Mouse (Mus musculus) heart, embryonic 11.5 days (tissue): ENCODE data around the gene Lgi4. TPM values are rescaled to one million over a fixed set of nuclear protein-coding genes. Genes with fewer than 3 reads are reported as not detected.

ENCODE experiments used
- ATAC-seq: fragments of 200-750 bp; cut with Nextera tagmentation; replicated peaks from 2 replicates; pipeline ENCODE4 v1.8.0; 2017; ENCODE audit warnings: moderate library complexity; ENCODE audit not compliant: insufficient number of reproducible peaks, low FRiP score, low TSS enrichment
- H3K27ac ChIP-seq: fragments of 300-500 bp; sonication (generic); 2 replicates; pipeline ENCODE4 v1.5.1; 2014; ENCODE audit warnings: mild to moderate bottlenecking, low read depth, low read length
- H3K27me3 ChIP-seq: fragments of 300-500 bp; sonication (generic); 2 replicates; pipeline ENCODE4 v1.6.1; 2014; ENCODE audit warnings: mild to moderate bottlenecking, low read length, mixed read lengths; ENCODE audit not compliant: control insufficient read depth, insufficient read depth
- H3K36me3 ChIP-seq: fragments of 300-500 bp; sonication (generic); 2 replicates; pipeline ENCODE4 v1.6.1; 2014; ENCODE audit warnings: mild to moderate bottlenecking, low read length, moderate library complexity, mixed read lengths; ENCODE audit not compliant: control insufficient read depth, insufficient read depth
- H3K4me1 ChIP-seq: fragments of 300-500 bp; sonication (generic); 2 replicates; pipeline ENCODE4 v1.6.1; 2014; ENCODE audit warnings: low read length; ENCODE audit not compliant: control insufficient read depth, insufficient read depth
- H3K4me2 ChIP-seq: fragments of 300-500 bp; sonication (generic); 2 replicates; pipeline ENCODE4 v1.6.1; 2014; ENCODE audit warnings: mild to moderate bottlenecking, moderate library complexity
- H3K4me3 ChIP-seq: fragments of 300-500 bp; sonication (generic); 2 replicates; pipeline ENCODE4 v1.5.1; 2014; ENCODE audit warnings: low read depth, low read length
- H3K9ac ChIP-seq: fragments of 300-500 bp; sonication (generic); 2 replicates; pipeline ENCODE4 v1.6.1; 2014; ENCODE audit warnings: mild to moderate bottlenecking, low read depth, low read length, moderate library complexity
- H3K9me3 ChIP-seq: fragments of 300-500 bp; sonication (generic); replicated peaks from 2 replicates; pipeline ENCODE4 v1.6.1; 2016; ENCODE audit warnings: low read length; ENCODE audit not compliant: control insufficient read depth
- WGBS: fragments of 180-500 bp; shearing (Covaris S2); extraction: QIAGEN DNeasy Blood & Tissue Kit; methylation state at CpG from one replicate; pipeline ENCODE4 v1.1.7; 2014; ENCODE audit not compliant: insufficient replicate concordance; 5-methylcytosine and 5-hydroxymethylcytosine counted together
- polyA plus RNA-seq: library from polyadenylated mRNA; unstranded; fragments of >200 nt; fragmentation: Nextera tagmentation; extraction: Ambion mirVana; gene quantifications from 2 replicates; pipeline ENCODE4 v1.2.1, GENCODE M21; 2014

The Lgi4 gene
- polyA plus RNA-seq, 1 experiment from 2014 or later = 0.34 TPM

- H3K4me3 ChIP-seq = no peak overlapping the region
- H3K9me3 ChIP-seq = no peaks in the 10 kb centered on the region
- no peaks in the 10 kb centered on the region for H3K4me1 ChIP-seq
- no peaks in the 10 kb centered on the region for H3K36me3 ChIP-seq
- peaks cover 8% of the 10 kb centered on the region; the same call in 1 of the 2 replicates for H3K27me3 ChIP-seq
- 77% methylated on average over 22 of the region's 22 CpGs for WGBS
- H3K27ac ChIP-seq = no peak overlapping the region
- no peak for ATAC-seq
- H3K4me2 ChIP-seq = no peak overlapping the region
- no peak overlapping the region for H3K9ac ChIP-seq
Observed at GRCm38 (mm10) chr7:31098697-31099611, 39.8 kb downstream of the Lgi4 start.

- H3K27me3 ChIP-seq = peaks cover 8% of the 10 kb centered on the region; the same call in 1 of the 2 replicates
- no peak overlapping the region for H3K27ac ChIP-seq
- no peaks in the 10 kb centered on the region for H3K9me3 ChIP-seq
- ATAC-seq = no peak
- H3K4me3 ChIP-seq = no peak overlapping the region
- no peak overlapping the region for H3K4me2 ChIP-seq
- H3K9ac ChIP-seq = no peak overlapping the region
- no peaks in the 10 kb centered on the region for H3K36me3 ChIP-seq
- H3K4me1 ChIP-seq = no peaks in the 10 kb centered on the region
- 78% methylated on average over 6 of the region's 6 CpGs for WGBS
Observed at GRCm38 (mm10) chr7:31099612-31099982, 40.5 kb downstream of the Lgi4 start.

GRCm38 (mm10) chr7:31100786-31101185 is 41.6 kb downstream of the Lgi4 start:
- no peak overlapping the region for H3K4me3 ChIP-seq
- no peak overlapping the region for H3K27ac ChIP-seq
- peaks cover 8% of the 10 kb centered on the region; the same call in 1 of the 2 replicates for H3K27me3 ChIP-seq
- WGBS = 74% methylated on average over 14 of the region's 14 CpGs
- no peak overlapping the region for H3K9ac ChIP-seq
- H3K9me3 ChIP-seq = no peaks in the 10 kb centered on the region
- ATAC-seq = no peak
- H3K36me3 ChIP-seq = no peaks in the 10 kb centered on the region
- peaks cover 5% of the 10 kb centered on the region; the same call in 1 of the 2 replicates for H3K4me1 ChIP-seq
- H3K4me2 ChIP-seq = no peak overlapping the region

- Histone ChIP-seq H3K4me3 (no peak overlapping the region), H3K4me1 (peaks cover 11% of the 10 kb centered on the region), H3K36me3 (no peaks in the 10 kb centered on the region), H3K27me3 (peaks cover 8% of the 10 kb centered on the region; the same call in 1 of the 2 replicates), H3K27ac (0 out of 2 replicates have a peak overlapping the region, but pooled peaks have one; percentile 16), H3K9me3 (no peaks in the 10 kb centered on the region), H3K9ac (no peak overlapping the region), H3K4me2 (peak overlapping the region; percentile 31)
- no peak for ATAC-seq
- 41% methylated on average over 15 of the region's 15 CpGs for WGBS
Observed at GRCm38 (mm10) chr7:31105061-31105768, 46.1 kb downstream of the Lgi4 start.

- 49% methylated on average over 3 of the region's 3 CpGs for WGBS
- Histone ChIP-seq H3K9me3 (no peaks in the 10 kb centered on the region), H3K36me3 (no peaks in the 10 kb centered on the region), H3K9ac (no peak overlapping the region), H3K27ac (no peak overlapping the region), H3K4me1 (peaks cover 11% of the 10 kb centered on the region), H3K4me2 (no peak overlapping the region), H3K27me3 (peaks cover 8% of the 10 kb centered on the region; the same call in 1 of the 2 replicates), H3K4me3 (no peak overlapping the region)
- ATAC-seq = no peak
Observed at GRCm38 (mm10) chr7:31106166-31106565, 47.0 kb downstream of the Lgi4 start.

GRCm38 (mm10) chr7:31107781-31108180 is 48.6 kb downstream of the Lgi4 start:
- no peak overlapping the region for H3K9ac ChIP-seq
- no peak overlapping the region for H3K4me2 ChIP-seq
- H3K36me3 ChIP-seq = no peaks in the 10 kb centered on the region
- H3K4me3 ChIP-seq = no peak overlapping the region
- peaks cover 6% of the 10 kb centered on the region; the same call in 1 of the 2 replicates for H3K27me3 ChIP-seq
- peaks cover 16% of the 10 kb centered on the region for H3K4me1 ChIP-seq
- H3K9me3 ChIP-seq = no peaks in the 10 kb centered on the region
- 86% methylated on average over 11 of the region's 11 CpGs for WGBS
- ATAC-seq = no peak
- H3K27ac ChIP-seq = no peak overlapping the region

GRCm38 (mm10) chr7:31109091-31109490 is 49.9 kb downstream of the Lgi4 start:
- ATAC-seq = no peak
- Histone ChIP-seq H3K36me3 (no peaks in the 10 kb centered on the region), H3K27ac (no peak overlapping the region), H3K27me3 (no peaks in the 10 kb centered on the region), H3K9me3 (no peaks in the 10 kb centered on the region), H3K4me1 (peaks cover 16% of the 10 kb centered on the region), H3K9ac (no peak overlapping the region), H3K4me2 (no peak overlapping the region), H3K4me3 (no peak overlapping the region)
- 49% methylated on average over 7 of the region's 7 CpGs for WGBS

- 74% methylated on average over 5 of the region's 5 CpGs for WGBS
- no peak overlapping the region for H3K9ac ChIP-seq
- H3K27ac ChIP-seq = no peak overlapping the region
- H3K4me3 ChIP-seq = no peak overlapping the region
- no peaks in the 10 kb centered on the region for H3K27me3 ChIP-seq
- H3K4me2 ChIP-seq = no peak overlapping the region
- H3K9me3 ChIP-seq = no peaks in the 10 kb centered on the region
- H3K4me1 ChIP-seq = peaks cover 18% of the 10 kb centered on the region
- no peaks in the 10 kb centered on the region for H3K36me3 ChIP-seq
- ATAC-seq = no peak
Observed at GRCm38 (mm10) chr7:31109796-31110195, 50.7 kb downstream of the Lgi4 start.
